Mouse (Mus musculus): ENCODE results near the gene Lamtor5. TPM values are rescaled to one million over a fixed set of nuclear protein-coding genes. Genes with fewer than 3 reads are reported as not detected.

Lamtor5 gene
- total RNA-seq (2021) (10 to 100 TPM; 76.7 to 86.5 TPM), polyA plus RNA-seq (2012; rRNA removed) (36.5 and 47.4 TPM in 2 replicates)
- long read RNA-seq, transcript Lamtor5-201 (4 exons, 881 nt), result major isoform, 64 of 68 reads
- long read RNA-seq, partial matches to known transcripts, result 3 of 68 reads
- long read RNA-seq, other reads (novel, unspliced or antisense), result 1 of 68 reads

DNA sequence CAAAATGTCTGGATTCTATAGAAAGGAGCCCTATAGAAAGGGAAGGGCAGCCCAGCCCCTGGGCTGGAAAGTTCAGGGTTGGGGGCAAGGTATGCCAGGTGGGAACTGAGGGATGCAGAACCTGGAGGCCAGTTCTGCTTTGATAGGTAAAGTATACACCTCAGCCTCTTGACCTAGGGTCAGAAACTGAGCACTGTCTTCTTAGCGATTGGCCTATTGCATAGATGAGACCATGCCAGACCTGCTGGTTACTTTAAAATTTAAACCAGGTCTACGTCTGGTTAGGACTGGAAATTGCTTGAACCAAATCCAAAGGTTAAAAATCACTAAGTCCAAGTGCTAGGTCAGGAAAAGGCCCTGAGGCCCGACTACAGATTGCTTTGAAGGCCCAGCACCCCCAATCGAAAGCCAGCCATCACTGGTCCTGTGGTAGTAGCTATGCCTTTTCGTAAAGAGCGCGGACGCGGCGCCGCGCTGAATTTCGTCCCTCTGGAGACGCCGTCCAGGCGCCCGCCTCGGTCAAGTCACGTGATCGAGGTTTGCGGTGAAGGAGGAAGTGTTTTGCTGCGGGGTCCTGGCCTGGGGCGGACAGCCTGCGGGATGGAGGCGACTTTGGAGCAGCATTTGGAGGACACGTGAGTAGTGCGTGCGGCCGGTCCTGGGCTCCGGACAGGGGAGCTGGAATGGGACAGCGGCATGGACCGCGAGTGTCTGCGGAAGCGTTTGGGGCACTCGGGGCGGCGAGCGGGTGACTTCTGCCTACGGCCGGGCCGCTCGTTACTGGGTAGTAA, at the start of gene Lamtor5:
Gene Lamtor5 (plus strand): TSS at position 380 of the 791 bp plus-strand sequence.
- peak; percentile 93 for DNase-seq

DNA sequence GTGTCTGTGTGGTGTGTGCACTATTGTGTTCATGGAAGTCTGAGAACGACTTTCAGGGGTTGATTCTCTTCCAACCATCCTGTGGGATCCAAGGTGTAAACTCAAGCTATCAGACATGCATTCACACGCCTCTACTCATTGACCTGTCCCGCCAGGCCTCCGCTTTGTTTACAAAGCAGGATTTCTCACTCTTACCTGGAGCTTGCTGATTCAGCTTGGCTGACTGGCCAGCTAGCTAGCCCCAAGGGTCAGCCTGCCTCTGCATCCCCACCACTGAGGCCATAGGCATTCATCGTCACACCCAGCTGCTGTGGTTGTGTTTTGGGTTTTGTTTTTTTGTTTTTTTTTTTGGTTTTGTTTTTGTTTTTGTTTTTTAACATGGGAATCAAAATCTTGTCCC, 49.4 kb upstream of the Lamtor5 start:
- no peak for DNase-seq

DNA sequence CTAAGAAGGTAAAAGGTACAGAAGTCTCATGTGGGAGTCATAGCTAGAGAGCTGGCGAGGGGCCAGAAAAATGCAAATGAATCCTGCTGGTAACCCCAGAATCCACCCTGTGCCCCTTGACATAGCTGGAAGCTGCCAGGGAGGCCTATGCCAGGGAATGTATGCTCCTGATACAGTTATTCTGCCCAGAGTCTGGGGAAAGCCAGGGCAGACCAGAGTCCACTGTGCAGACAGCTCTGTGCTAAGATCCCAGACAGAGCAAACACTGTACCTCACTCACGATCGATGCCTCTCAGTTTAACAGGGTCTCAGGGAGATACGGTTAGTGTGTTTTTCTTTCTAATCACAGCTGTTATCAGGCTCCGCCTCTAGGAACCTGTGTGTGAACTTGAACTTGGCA, 48.8 kb upstream of the Lamtor5 start:
- peak; percentile 12 for DNase-seq

DNA sequence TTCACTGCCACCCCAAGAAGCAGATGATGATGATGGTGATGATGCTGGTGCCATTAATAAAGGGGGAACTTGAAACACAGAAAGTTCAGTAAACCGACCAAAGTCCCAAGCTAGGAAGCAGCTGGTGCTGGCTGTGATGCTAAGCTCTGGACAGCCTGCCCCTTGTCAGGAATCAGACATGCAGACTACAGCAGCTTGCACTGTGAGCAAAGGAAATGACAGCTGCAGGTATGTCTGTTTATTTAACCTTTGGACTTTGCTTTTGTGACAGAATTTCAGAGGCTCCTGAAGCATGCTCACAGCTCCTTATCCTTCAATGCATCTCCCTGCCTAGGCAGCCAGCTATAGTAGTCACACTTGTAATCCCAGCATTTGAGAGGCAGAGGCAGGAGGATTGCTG, 48.1 kb upstream of the Lamtor5 start, which contains the start of gene A630076J17Rik:
Gene A630076J17Rik (plus strand): TSS at position 88 of the 400 bp plus-strand sequence.
- no peak for DNase-seq

DNA sequence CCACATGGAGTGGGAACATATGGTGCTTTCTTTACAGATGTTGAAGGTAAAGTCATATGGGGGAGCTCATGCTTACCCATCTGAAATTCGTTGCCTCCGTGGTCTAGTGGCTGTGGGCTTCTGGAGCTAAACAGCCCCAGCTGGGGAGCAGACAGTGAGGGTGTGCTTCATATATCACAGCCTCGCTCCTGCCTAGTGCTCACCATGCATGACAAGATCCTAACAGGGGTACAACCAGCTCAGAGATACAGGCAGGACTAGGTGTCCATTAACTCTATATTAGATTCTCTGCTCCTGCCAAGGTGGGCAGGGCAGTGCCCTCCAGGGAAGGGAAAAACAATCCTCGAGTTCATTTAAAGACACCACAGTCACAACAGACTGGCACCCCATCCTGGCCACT, 47.5 kb upstream of the Lamtor5 start:
- DNase-seq, result no peak

DNA sequence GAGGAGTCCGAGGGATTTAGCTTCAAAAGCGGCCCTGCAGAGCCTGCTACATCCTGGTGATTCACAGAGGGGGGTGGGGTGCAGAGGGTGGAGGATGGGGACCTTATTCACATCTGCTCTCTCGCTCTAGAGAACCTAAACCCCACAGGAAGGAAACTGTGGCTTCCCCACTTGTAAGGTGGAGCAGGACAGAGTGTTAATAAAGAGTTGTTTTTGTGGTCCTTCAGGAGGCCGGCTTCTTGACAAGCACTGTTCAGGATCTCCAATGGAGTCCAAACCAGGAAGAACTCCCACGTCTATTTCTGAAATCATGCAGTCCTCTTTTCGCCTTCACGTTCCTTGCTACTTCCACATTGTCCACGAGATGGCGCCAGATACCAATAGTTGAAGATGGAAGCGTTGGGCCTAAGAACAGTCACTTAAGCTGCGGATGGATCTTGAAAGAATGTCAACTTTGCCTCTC, 45.3 kb upstream of the Lamtor5 start:
- peak; percentile 65 for DNase-seq

DNA sequence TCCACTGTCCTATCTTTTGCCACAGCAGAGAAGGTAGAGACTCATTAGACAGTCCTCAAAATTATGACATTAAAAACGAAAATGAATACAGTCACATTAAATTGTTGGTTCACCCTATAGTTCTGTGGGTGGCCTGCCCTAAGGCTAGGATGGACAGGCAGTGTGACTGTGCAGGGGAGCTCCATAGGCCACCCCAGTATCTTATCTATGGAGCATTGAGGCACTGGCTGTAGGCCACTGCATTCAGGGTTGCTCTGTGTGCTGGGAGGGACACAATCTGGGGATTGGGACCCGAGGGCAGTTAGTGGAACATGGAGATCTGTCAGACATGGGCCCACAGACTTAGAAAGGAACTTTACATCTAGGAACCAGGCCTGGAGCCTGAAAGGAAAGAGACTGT, 44.7 kb upstream of the Lamtor5 start:
- no peak for DNase-seq

DNA sequence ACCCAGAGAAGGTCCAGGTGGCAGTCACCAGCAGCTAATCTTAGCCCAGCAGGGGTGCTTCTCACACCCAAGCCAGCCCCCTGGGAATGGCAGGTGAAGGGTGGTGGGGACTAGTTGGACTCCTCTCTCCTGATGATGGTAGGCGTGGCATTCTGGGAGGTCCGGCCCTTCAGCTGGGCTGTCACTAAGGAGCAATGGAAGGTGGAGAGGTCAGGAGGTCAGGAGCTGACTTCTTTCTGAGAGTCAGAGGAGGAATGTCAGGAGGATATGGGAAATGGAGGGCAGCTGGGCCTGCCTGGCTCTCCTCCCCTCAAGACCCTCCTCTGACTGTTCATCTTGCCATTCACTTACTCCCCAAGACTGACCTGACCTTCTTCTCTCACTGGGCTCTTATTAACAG, 40.6 kb upstream of the Lamtor5 start:
- DNase-seq, result no peak

DNA sequence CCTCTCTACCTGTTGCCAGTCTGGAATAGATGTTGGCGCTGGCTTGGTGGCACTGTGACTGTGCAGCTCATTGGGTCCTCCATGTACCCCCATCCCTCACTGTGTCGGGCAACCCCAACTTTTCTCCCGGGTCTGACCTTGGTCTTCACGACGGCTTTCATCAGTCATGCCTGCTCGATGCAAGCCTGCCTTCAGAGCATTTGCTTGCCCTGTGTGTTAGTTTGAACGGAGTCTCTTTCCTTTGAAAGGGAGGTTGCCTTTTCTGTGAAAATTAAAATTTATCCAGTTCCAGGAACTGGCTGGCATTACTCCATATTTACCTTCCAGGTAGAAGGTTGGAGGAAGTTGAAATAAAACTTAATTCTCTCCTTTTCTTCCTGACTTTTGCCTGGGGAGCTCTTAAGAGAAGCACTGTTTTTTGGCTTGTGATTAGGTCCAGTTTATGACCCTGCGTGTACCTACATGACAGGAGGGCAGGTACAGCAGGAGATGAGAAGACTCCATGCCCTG, 40.1 kb upstream of the Lamtor5 start:
- DNase-seq, result no peak

DNA sequence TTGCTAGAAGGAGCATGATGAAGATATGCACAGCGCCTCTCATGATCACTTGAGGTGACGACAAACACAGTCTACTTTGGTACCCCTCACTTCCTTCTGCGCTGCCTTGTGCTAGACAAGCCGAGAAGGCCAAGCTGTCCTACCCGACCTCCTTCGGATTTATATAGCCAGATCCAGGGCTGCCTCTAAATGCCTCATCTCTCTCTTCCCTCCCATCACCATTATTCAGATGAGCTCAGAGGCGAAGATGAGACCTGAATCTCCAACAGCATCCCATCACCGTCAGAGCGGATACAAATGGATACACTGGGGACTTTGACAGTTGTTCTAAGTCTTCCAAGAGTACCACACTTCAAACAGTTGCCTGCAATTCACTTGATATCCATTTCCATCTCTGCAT, 39.1 kb upstream of the Lamtor5 start, which contains the start of gene Prok1:
Gene Prok1 (minus strand): TSS at position 101 of the 400 bp plus-strand sequence.
- DNase-seq, result no peak

DNA sequence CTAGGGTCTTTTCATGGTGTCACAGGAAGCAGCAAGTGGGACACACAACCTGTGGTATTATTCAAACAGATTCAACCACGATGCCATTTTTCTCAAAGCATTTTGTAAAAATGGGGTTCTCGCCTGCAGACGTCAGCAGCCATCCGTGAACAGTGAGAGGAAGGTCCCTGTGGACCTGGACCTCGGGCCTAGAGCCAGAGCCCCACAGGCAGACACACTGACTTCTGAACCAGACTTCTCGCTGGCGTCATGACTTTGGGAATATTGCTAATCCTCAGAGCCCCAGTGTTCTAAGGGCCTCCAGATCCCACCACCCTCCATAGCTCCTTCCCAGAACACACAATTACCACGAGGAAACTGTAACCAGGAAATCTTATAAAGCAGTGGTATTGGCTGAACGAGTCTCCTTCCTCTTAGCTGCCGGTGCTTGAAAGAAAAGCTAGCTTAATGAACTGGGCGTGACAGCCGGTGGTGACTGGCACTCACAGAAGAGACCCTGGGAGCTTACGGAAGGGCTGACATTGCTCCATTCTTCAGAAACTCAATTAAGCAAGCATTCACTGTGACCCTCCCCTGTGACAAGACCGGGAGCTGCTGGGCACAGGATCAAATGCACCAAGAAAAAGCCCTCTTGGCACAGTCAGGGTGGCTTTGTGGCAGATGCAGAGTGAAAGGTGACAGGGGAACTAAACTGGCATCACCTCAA, 37.1 kb upstream of the Lamtor5 start:
- DNase-seq, result no peak

DNA sequence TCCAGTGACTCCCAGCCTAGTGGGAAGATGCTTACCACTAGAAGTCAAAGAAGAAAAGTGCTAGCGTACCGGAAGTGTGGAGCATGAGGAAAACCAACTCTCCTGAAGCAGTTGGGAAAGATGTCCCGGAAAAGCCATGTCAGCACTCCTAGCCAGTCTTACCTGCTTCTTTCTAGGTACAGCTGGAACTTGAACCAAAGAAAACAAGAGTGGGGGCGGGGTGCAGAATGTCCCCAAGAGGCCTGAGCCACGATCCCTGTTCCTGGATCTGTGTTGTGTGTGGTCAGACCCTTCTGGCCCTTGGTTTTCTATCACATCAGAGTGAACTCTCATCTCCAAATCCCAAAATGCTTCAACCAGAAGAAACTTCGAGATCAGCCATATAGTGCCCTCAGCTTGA, 31.8 kb upstream of the Lamtor5 start:
- DNase-seq, result no peak

DNA sequence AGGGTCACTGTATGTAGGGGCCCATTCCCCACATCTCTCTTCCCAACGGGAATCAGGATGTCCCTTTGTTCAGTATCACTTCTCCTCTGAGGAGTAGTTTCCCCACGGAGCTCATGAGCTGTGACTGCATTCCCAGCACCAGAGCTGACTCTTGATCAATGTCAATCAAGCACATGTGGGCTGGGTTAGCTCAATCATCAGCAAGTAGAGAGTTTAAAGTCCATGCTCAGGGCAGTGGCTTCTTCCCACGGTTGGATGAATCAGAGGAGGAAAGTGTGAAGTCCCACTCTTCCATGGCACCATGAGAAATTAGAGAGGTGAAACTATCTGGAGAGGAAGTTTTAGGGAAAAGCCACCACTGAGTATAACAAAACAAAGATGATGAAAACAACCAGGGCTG, 29.6 kb upstream of the Lamtor5 start:
- no peak for DNase-seq

DNA sequence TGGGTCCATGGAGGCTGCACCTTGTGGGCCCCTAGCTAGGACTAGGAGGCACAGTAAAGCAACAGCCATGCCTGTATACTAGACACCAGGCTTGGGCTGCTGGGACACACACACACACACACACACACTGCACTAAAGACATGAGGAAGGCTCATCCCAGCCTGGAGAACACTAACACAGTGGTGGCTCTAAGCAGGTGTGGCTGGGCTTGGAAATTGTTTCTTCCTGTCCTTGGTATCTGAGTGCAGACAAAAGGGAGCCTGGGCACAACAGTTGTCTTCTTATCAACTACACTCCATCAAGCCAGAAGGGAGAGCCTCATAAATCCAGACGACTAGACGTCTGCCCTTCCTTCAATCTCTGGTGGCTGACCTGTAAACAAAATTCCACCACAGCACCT, 28.3 kb upstream of the Lamtor5 start:
- DNase-seq, result no peak

DNA sequence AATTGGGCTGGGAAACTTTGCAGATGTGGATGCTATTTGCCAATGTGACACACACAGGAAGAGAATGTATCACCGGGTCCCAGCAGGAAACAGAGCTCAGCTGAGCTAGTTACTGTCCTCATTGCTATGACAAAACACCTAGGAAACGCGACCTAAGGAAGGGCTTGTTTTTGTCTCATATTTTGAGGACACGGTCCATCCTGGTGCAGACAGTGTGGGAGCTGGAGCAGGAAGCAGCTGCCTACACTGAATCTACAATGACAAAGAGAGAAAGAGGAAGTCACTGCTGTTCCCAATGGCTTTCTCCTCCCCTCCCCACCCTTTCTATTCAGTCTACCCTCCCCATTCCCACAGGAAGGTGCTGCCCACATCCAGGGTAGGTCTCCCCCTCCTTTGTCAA, 26.6 kb upstream of the Lamtor5 start:
- DNase-seq, result no peak

DNA sequence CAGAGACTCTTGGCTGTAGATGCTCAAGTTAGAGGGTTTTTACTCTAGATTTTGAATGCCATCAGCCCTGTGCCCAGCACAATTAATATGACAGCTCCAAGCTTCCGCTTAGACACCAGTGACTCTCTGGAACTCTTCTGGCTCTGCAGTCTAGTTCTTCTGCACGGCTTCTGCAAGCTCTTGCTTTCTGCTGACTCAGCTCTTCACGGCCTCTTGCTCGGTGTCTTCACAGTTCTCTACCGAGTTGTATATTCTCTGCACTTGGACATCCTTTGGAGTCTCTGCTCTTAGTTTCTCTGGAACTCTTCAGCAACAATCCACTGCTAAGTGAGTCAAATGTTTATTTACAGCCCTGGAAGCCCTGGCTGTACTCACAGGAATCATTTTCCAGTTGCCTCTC, 24.7 kb upstream of the Lamtor5 start:
- DNase-seq, result no peak

DNA sequence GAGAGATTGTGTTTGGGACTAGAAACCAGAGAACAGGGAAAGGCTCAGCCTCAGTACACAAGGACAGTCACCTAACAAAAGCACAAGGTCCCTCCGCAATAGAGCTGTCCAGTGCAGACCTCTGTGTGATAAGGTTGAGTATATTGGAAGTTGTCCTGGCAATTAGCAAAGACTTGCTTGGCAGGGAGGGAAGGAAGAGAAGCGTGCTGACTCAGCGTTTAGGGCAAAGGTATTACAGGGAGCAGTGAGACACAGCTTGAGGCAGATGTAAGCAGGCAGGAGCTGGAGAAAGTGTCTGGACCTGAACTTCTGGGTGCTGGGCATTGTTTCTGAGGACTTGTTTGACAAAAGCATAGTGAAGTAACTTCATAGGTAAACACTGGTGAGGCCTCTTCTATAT, 22.7 kb upstream of the Lamtor5 start:
- no peak for DNase-seq

DNA sequence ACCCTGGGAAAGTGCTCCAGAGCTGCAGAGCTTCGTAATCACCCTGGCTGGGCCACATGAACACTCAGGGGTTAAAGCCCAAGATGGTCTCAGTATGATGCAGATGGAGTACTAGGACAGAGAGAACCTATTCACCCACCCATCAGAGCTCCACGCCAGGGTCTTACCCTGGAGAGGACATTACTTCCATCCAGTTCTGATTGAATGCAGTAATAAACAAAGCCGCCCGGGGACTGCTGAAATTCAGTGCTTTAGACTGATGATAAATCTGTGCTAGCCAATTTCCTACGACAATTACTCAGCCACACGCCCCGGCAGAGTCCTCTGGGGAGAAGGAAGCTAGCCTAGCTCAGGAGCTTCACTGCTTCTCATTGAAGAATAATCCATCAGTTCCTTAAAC, 21.9 kb upstream of the Lamtor5 start:
- DNase-seq, result no peak

DNA sequence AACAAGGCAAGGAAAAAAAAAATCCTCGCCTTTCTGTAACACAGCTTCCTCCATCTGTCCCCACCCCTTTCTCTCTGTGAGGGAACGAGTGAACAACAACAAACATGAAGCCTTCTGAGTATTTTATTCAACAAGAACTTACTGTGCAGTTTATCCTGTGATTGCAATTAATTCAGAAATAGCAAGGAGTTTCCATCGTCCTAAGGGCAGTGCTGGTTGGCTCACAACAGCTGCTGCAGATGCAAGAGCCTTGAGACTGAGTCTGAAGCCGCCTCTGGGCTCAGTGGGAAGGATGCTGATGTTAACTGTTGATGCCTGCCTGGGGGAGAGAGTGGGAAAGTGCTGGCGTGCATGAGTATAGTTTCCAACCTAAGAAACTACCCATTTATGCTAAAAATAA, 20.7 kb upstream of the Lamtor5 start:
- DNase-seq, result no peak

DNA sequence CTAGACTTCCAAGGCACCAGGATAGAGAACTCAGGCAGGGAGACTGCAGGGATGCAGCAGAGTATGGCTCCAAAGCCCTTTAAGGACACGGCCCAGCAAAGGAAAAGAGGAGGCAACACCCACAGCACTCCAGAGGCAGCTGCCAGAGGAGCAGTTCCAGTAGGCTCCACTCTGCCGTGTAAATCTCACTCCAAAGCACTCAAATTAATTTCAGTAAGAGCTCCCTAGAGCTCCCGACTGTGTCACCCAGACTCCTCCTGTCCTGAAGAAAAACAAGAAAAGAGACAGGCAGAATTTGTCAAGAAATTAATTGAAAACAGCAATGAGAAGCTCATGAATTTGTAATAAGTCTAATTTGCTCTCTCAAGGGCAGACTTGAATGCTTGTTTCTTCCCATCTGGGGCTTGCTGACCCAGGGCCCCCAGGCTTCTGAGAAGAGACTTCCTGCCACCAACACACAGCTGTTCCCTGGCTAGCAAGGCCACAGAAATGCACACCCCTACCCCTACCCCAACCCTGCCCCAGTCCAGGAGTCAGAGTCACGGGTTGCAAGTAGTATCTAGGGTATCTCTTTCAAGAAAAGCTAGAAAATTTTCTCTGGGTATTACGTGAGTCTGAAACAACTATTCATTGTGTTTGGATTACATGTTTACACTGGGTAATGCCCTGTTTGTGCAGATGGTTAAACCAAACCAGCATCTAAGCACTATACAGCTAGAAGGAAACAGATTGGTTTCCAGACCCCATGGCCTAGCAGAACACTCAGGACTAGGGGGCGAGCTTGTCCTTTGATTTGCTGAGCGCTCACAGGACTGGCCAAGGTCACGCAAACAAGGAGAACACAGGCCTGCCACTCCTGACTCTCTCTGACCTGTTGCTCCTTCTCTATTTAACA, 17.5 kb upstream of the Lamtor5 start:
- peak; percentile 23 for DNase-seq

DNA sequence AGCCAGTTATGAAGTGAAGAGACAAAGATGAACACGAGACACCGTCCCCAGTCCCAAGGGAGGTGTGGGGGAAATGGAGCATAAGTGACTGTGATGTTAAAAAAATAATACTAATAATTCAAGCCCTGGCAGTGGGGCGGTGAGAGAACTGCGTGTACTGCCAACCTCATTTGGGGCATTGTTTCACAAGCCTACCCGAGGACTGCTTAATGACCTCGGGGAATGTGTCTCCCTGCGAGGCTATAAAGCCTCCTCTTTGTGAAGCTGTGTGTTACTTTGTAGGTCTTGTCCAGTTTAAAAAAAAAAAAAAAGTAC, 16.9 kb upstream of the Lamtor5 start:
- DNase-seq, result peak; percentile 60

DNA sequence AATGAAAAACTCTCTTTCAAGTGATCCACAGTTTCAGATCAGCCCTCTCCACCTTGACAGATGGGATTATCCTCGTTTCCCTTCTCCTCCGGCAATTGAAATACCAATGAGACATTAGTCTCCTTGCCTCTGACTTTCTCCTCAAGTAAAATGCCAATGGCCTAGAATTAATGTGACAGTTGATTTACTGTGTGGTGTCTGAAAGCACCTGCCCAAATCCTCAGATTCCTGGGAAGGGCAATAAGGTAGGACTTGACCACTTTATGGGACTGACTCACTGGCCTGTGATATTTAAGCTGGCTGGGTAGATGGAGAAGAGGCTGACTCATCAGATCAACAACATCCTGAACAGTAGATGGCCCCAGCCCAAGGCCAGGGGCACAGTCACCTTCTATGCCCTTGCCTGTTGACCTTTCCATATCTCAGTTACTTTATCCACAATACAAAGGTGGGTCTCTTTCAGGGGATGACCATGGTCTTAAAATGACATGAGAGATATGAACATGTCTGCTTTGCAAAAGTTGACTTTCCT, 11.8 kb upstream of the Lamtor5 start:
- peak; percentile 48 for DNase-seq

All from adrenal gland, adult 2 months (tissue).